Mouse (Mus musculus): ENCODE results near the gene Camsap2. TPM values are rescaled to one million over a fixed set of nuclear protein-coding genes. Genes with fewer than 3 reads are reported as not detected.
A peak's percentile ranks its signal among the peaks of the same experiment; 100 is the strongest.

The Camsap2 gene
- polyA plus RNA-seq, 1 experiment from 2014 or later = 27.1 TPM

GRCm38 (mm10) chr1:136255174-136255573 is 90.7 kb downstream of the Camsap2 start:
- no peak overlapping the region for H3K4me3 ChIP-seq (replicated peaks)
- no peaks in the 10 kb centered on the region for H3K9me3 ChIP-seq (replicated peaks)
- H3K9ac ChIP-seq (replicated peaks) = no peak overlapping the region
- peaks cover 10% of the 10 kb centered on the region for H3K4me1 ChIP-seq
- peaks cover 26% of the 10 kb centered on the region for H3K27me3 ChIP-seq (replicated peaks)
- H3K27ac ChIP-seq (replicated peaks) = no peak overlapping the region
- H3K36me3 ChIP-seq = no peaks in the 10 kb centered on the region
- no peak overlapping the region for H3K4me2 ChIP-seq
- no peak for ATAC-seq (ENCODE audit: low FRiP score)
- 38% methylated on average over 6 of the region's 6 CpGs for WGBS

GRCm38 (mm10) chr1:136254503-136255065 is 91.3 kb downstream of the Camsap2 start:
- H3K9me3 ChIP-seq (replicated peaks) = no peaks in the 10 kb centered on the region
- ATAC-seq (ENCODE audit: low FRiP score) = no peak
- no peak overlapping the region for H3K4me2 ChIP-seq
- no peak overlapping the region for H3K4me3 ChIP-seq (replicated peaks)
- no peak overlapping the region for H3K9ac ChIP-seq (replicated peaks)
- no peak overlapping the region for H3K27ac ChIP-seq (replicated peaks)
- peaks cover 4% of the 10 kb centered on the region for H3K4me1 ChIP-seq
- 87% methylated on average over 10 of the region's 10 CpGs for WGBS
- H3K27me3 ChIP-seq (replicated peaks) = peaks cover 21% of the 10 kb centered on the region
- no peaks in the 10 kb centered on the region for H3K36me3 ChIP-seq

GRCm38 (mm10) chr1:136253472-136253871 is 92.4 kb downstream of the Camsap2 start:
- Histone ChIP-seq H3K9me3 (replicated peaks) (no peaks in the 10 kb centered on the region), H3K9ac (replicated peaks) (no peak overlapping the region), H3K27me3 (replicated peaks) (peaks cover 12% of the 10 kb centered on the region), H3K36me3 (no peaks in the 10 kb centered on the region), H3K27ac (replicated peaks) (no peak overlapping the region), H3K4me1 (no peaks in the 10 kb centered on the region; the same call in 1 of the 2 replicates), H3K4me3 (replicated peaks) (no peak overlapping the region), H3K4me2 (no peak overlapping the region)
- WGBS = 19% methylated on average over 2 of the region's 2 CpGs
- no peak for ATAC-seq (ENCODE audit: low FRiP score)

- Histone ChIP-seq H3K9ac (replicated peaks) (no peak overlapping the region), H3K4me2 (no peak overlapping the region), H3K36me3 (no peaks in the 10 kb centered on the region), H3K4me1 (no peaks in the 10 kb centered on the region), H3K9me3 (replicated peaks) (no peaks in the 10 kb centered on the region), H3K27ac (replicated peaks) (no peak overlapping the region), H3K4me3 (replicated peaks) (no peak overlapping the region), H3K27me3 (replicated peaks) (no peaks in the 10 kb centered on the region)
- WGBS = 44% methylated on average over 5 of the region's 5 CpGs
- no peak for ATAC-seq (ENCODE audit: low FRiP score)
These were observed 96.2 kb downstream of the Camsap2 start for GRCm38 (mm10) chr1:136249662-136250061.

- no peak overlapping the region for H3K27ac ChIP-seq (replicated peaks)
- H3K9ac ChIP-seq (replicated peaks) = no peak overlapping the region
- WGBS = 92% methylated on average over 5 of the region's 5 CpGs
- no peaks in the 10 kb centered on the region for H3K9me3 ChIP-seq (replicated peaks)
- ATAC-seq (ENCODE audit: low FRiP score) = no peak
- no peaks in the 10 kb centered on the region for H3K27me3 ChIP-seq (replicated peaks)
- H3K36me3 ChIP-seq = no peaks in the 10 kb centered on the region
- H3K4me2 ChIP-seq = no peak overlapping the region
- H3K4me1 ChIP-seq = no peaks in the 10 kb centered on the region
- H3K4me3 ChIP-seq (replicated peaks) = no peak overlapping the region
These were observed 98.5 kb downstream of the Camsap2 start for GRCm38 (mm10) chr1:136247393-136247792.

GRCm38 (mm10) chr1:136244469-136244868 is 101.4 kb downstream of the Camsap2 start:
- no peak for ATAC-seq (ENCODE audit: low FRiP score)
- Histone ChIP-seq H3K9me3 (replicated peaks) (no peaks in the 10 kb centered on the region), H3K4me1 (no peaks in the 10 kb centered on the region), H3K9ac (replicated peaks) (no peak overlapping the region), H3K36me3 (no peaks in the 10 kb centered on the region), H3K4me3 (replicated peaks) (no peak overlapping the region), H3K27me3 (replicated peaks) (no peaks in the 10 kb centered on the region), H3K27ac (replicated peaks) (no peak overlapping the region), H3K4me2 (no peak overlapping the region)
- 95% methylated on average over 4 of the region's 5 CpGs for WGBS

- H3K27ac ChIP-seq (replicated peaks) = no peak overlapping the region
- H3K4me3 ChIP-seq (replicated peaks) = no peak overlapping the region
- H3K4me2 ChIP-seq = no peak overlapping the region
- WGBS = 91% methylated on average over 7 of the region's 7 CpGs
- H3K9ac ChIP-seq (replicated peaks) = no peak overlapping the region
- H3K36me3 ChIP-seq = no peaks in the 10 kb centered on the region
- no peaks in the 10 kb centered on the region for H3K27me3 ChIP-seq (replicated peaks)
- H3K9me3 ChIP-seq (replicated peaks) = no peaks in the 10 kb centered on the region
- no peak for ATAC-seq (ENCODE audit: low FRiP score)
- no peaks in the 10 kb centered on the region for H3K4me1 ChIP-seq
These were observed 104.1 kb downstream of the Camsap2 start for GRCm38 (mm10) chr1:136241801-136242200.

- Histone ChIP-seq H3K4me2 (no peak overlapping the region), H3K4me1 (peaks cover 14% of the 10 kb centered on the region), H3K36me3 (no peaks in the 10 kb centered on the region), H3K9ac (replicated peaks) (no peak overlapping the region), H3K9me3 (replicated peaks) (no peaks in the 10 kb centered on the region), H3K27ac (replicated peaks) (no peak overlapping the region), H3K27me3 (replicated peaks) (no peaks in the 10 kb centered on the region), H3K4me3 (replicated peaks) (no peak overlapping the region)
- ATAC-seq (ENCODE audit: low FRiP score) = no peak
- 96% methylated on average over 4 of the region's 4 CpGs for WGBS
These were observed 107.4 kb downstream of the Camsap2 start for GRCm38 (mm10) chr1:136238495-136238894.

DNA sequence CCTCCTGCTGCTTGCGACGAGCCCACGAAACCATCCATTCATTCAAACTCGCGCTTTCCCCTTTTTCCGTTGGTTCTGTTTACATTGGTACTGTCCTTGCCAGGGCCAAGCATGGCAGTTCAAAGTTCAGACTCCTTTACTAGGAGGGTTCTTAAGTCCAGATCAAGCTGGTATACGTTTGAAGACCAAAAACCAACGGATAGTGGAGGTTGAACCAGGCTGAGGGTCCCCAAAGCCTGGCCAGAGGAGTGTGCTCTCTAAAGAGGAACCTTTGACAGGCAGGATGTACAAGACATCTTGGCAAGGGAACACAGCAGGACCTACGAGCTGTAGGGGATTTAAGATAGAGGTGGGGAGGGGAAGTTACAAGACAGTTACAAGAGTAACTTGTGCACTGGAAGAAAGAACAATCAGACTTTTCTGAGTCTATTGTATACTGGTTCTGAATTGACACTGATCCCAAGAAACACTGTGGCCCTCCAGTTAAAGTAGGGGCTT is 111.3 kb downstream of the Camsap2 start:
- H3K36me3 ChIP-seq = no peaks in the 10 kb centered on the region
- WGBS = 4% methylated on average over 9 of the region's 9 CpGs
- peaks cover 40% of the 10 kb centered on the region for H3K4me1 ChIP-seq
- H3K9ac ChIP-seq (replicated peaks) = peak overlapping the region; percentile 66
- no peaks in the 10 kb centered on the region for H3K9me3 ChIP-seq (replicated peaks)
- peak overlapping the region; percentile 57 for H3K4me3 ChIP-seq (replicated peaks)
- no peaks in the 10 kb centered on the region for H3K27me3 ChIP-seq (replicated peaks)
- 0 out of 2 replicates have a peak overlapping the region, but pooled peaks have one; percentile 23 for H3K27ac ChIP-seq (replicated peaks)
- no peak for ATAC-seq (ENCODE audit: low FRiP score)
- H3K4me2 ChIP-seq = peak overlapping the region; percentile 88

DNA sequence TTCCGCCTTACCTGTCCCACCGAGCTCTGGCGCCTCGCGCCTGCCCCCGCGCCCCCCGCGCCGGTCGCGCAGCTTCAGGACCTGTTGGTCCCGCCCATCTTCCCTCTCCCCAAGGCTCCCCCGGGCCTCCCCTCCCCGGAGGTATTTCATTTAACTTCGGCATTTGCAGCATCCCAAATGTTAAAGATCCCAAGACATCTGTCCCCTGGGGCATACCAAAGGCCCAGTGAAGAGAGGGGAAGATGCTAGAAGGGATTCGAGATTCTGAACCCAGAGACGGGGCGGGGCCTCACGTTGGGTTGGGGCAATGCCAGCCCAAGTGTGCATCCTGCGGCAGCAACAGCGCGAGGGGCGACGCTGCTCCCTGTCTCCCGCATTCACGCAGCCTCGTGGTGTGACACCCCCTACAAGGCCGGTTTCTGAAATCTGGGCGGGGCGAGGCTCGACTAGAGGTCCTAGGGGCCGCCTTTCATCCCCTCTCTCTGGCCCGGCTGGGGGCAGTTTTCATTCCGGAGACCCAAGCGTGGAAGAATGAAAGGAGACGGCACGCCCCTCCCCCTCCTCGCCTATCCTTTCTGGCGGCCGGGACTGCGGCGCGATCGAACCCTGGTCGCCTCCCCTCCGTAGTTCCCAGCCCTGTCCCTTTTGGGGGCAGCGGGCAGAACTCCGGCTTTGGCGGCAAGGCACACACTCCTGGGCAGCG is 111.9 kb downstream of the Camsap2 start, which contains the start of gene Inava:
TSS of gene Inava (minus strand) at position 373 of the 703 bp plus-strand sequence.
- Histone ChIP-seq H3K36me3 (no peaks in the 10 kb centered on the region), H3K27ac (replicated peaks) (peak within 1 kb of the TSS; percentile 23; the same call in 1 of the 2 replicates), H3K4me3 (replicated peaks) (peak within 1 kb of the TSS; percentile 57), H3K9me3 (replicated peaks) (no peaks in the 10 kb centered on the region), H3K4me1 (peaks cover 43% of the 10 kb centered on the region), H3K4me2 (peak within 1 kb of the TSS; percentile 88), H3K9ac (replicated peaks) (peak within 1 kb of the TSS; percentile 66), H3K27me3 (replicated peaks) (no peaks in the 10 kb centered on the region)
- peak; percentile 64 for ATAC-seq (ENCODE audit: low FRiP score)
- under 1% methylated on average over 50 of the region's 51 CpGs for WGBS

DNA sequence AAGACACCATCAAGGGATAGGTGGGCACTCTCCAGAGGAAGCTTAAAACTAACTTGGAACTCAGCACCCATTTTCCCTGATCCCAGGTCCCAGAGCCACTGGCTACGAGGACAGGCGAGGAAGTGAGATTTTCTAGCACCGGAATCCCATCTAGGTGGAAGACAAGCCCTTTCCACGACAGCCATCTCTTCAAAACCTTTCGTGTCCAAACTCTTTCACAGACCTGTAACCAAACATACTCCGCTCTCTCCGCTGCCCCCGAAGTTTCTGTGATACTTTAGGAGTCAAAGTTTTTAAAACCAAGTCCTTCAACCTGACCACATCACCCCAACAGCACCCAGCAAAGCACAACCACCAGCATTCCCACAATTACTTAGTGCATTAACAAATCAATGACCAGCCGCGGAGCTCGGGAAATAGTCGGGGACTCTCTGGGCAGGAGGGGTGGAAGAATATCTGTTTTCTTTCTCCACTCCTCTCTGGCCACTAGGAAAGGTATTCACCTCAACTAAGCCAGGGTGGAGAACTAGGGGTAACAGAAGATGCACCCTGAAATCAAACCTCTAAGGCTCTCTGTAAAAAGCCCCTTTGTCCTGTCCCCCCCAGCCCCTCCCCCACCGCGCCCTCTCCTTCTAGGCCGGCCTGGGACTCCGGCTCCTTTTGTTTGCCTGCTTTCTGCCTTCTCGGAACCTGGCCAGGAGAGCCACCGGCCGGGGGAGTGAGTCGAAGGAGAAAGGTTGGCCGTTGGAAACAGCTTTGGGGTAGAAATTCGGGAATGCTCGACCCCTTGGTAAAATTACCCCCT is 112.7 kb downstream of the Camsap2 start:
- Histone ChIP-seq H3K9me3 (replicated peaks) (no peaks in the 10 kb centered on the region), H3K4me2 (peak overlapping the region; percentile 88), H3K4me3 (replicated peaks) (peak overlapping the region; percentile 57), H3K27ac (replicated peaks) (no peak overlapping the region; the same call in 1 of the 2 replicates), H3K36me3 (no peaks in the 10 kb centered on the region), H3K27me3 (replicated peaks) (no peaks in the 10 kb centered on the region), H3K9ac (replicated peaks) (peak overlapping the region; percentile 66), H3K4me1 (peaks cover 52% of the 10 kb centered on the region)
- WGBS = 2% methylated on average over 23 of the region's 23 CpGs
- 0 out of 2 replicates have a peak, but pooled peaks have one; percentile 4 for ATAC-seq (ENCODE audit: low FRiP score)

All from neural tube, embryonic 15.5 days (tissue).